Mouse (Mus musculus) right cerebral cortex, adult 2 months (tissue): ENCODE measurements around the gene Kdelr3.

Experiments used
- DNase-seq, 2 experiments: peaks; one replicate each; pipeline ENCODE4 v3.0.0; 2021 to 2022; ENCODE audit warnings: low spot score in 2 of 2

Gene Kdelr3

GRCm38 (mm10) chr15:79562417-79562816 is 46.2 kb downstream of the Kdelr3 start:
- DNase-seq: peak; percentile 62 to 65

- DNase-seq: peak in 1 of 2 experiments; percentile 11
Measured at GRCm38 (mm10) chr15:79575543-79576222, 59.5 kb downstream of the Kdelr3 start.

- no peak for DNase-seq
Measured at GRCm38 (mm10) chr15:79576947-79577346, 60.7 kb downstream of the Kdelr3 start.
